Mouse (Mus musculus) intestine, postnatal 0 days (tissue): ENCODE data around the gene Hmx1. TPM values are rescaled to one million over a fixed set of nuclear protein-coding genes. Genes with fewer than 3 reads are reported as not detected.

Experiments used
- ATAC-seq: fragments of 200-750 bp; cut with Nextera tagmentation; 2 replicates; pipeline ENCODE4 v1.8.0; 2017; ENCODE audit warnings: mild to moderate bottlenecking, moderate TSS enrichment, moderate library complexity
- H3K27ac ChIP-seq: fragments of 300-500 bp; sonication (generic); 2 replicates; pipeline ENCODE4 v1.5.1; 2014; ENCODE audit warnings: mild to moderate bottlenecking, low read depth, low read length, moderate library complexity
- H3K27me3 ChIP-seq: fragments of 300-500 bp; sonication (generic); replicated peaks from 2 replicates; pipeline ENCODE4 v1.6.1; 2014; ENCODE audit warnings: low read length, mixed read lengths; ENCODE audit not compliant: control insufficient read depth, insufficient read depth
- H3K36me3 ChIP-seq: fragments of 300-500 bp; sonication (generic); 2 replicates; pipeline ENCODE4 v1.6.1; 2014; ENCODE audit warnings: mild to moderate bottlenecking, moderate library complexity; ENCODE audit not compliant: control insufficient read depth, insufficient read depth
- H3K4me1 ChIP-seq: fragments of 300-500 bp; sonication (generic); replicated peaks from 2 replicates; pipeline ENCODE4 v1.6.1; 2014; ENCODE audit warnings: antibody characterized with exemption, low read length, mixed read lengths; ENCODE audit not compliant: control insufficient read depth, insufficient read depth
- H3K4me2 ChIP-seq: fragments of 300-500 bp; sonication (generic); replicated peaks from 2 replicates; pipeline ENCODE4 v1.6.1; 2014; ENCODE audit warnings: low read depth, mild to moderate bottlenecking, moderate library complexity
- H3K4me3 ChIP-seq: fragments of 300-500 bp; sonication (generic); 2 replicates; pipeline ENCODE4 v1.5.1; 2014; ENCODE audit warnings: low read depth, low read length
- H3K9ac ChIP-seq: fragments of 300-500 bp; sonication (generic); 2 replicates; pipeline ENCODE4 v1.6.1; 2014; ENCODE audit warnings: mild to moderate bottlenecking, low read depth, low read length
- H3K9me3 ChIP-seq: fragments of 300-500 bp; sonication (generic); 2 replicates; pipeline ENCODE4 v1.6.1; 2016; ENCODE audit warnings: mixed run types; ENCODE audit not compliant: control insufficient read depth
- CTCF ChIP-seq: sonication (generic); IDR thresholded peaks from 2 replicates; pipeline ENCODE4 v1.5.1; 2016; ENCODE audit warnings: low read depth, mild to moderate bottlenecking, control low read depth, antibody characterized with exemption, moderate library complexity
- WGBS: fragments of 180-500 bp; shearing (Covaris S2); extraction: QIAGEN DNeasy Blood & Tissue Kit; methylation state at CpG from one replicate; pipeline ENCODE4 v1.1.7; 2014; 5-methylcytosine and 5-hydroxymethylcytosine counted together
- polyA plus RNA-seq: library from polyadenylated mRNA; unstranded; fragments of >200 nt; fragmentation: Nextera tagmentation; extraction: Ambion mirVana; gene quantifications from 2 replicates; pipeline ENCODE4 v1.2.1, GENCODE M21; 2015

Gene Hmx1
- polyA plus RNA-seq, 1 experiment from 2014 or later = not detected

DNA sequence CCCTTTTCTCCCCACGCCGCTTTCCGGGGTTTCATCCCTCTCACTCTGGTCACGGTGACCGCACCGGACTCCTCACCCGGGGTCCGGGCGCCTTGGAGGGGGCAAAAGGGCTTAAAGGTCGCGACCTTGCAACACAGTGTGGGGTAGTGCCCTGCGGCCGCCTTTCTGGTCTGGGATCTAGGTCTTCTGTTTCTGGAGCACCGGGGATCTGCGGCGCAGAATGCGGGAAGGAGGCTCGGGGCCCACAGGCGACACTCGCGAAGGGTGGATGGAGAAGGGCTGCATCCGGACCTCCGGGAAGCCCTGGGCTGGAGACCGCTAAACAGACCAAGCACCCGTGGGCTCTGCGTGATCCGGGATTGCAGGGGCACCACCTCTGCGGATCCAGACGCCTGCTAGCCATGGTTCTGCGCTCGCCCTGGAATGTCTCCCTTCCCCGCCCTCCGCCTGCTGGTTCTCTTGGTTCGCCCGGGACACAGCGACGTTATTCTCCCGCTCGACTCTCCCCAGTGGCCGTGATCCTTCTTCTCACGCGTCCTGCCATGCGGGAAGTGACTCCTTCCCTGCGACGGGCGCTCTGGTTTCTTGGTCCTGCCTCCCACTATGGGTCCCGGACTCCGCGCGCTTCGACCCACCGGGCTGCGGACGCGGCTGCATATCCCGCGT is 8.2 kb downstream of the Hmx1 start:
- TF ChIP-seq CTCF = no peak
- 0 out of 2 replicates have a peak overlapping the region, but pooled peaks have one; percentile 21 for H3K4me2 ChIP-seq
- WGBS = under 1% methylated on average over 57 of the region's 57 CpGs
- peaks cover 94% of the 10 kb centered on the region for H3K27me3 ChIP-seq
- H3K27ac ChIP-seq = no peak overlapping the region
- H3K9me3 ChIP-seq = no peaks in the 10 kb centered on the region
- no peak for ATAC-seq
- H3K36me3 ChIP-seq = no peaks in the 10 kb centered on the region
- no peak overlapping the region for H3K9ac ChIP-seq
- no peaks in the 10 kb centered on the region for H3K4me1 ChIP-seq
- H3K4me3 ChIP-seq = peak overlapping the region; percentile 18; the same call in 1 of the 2 replicates

DNA sequence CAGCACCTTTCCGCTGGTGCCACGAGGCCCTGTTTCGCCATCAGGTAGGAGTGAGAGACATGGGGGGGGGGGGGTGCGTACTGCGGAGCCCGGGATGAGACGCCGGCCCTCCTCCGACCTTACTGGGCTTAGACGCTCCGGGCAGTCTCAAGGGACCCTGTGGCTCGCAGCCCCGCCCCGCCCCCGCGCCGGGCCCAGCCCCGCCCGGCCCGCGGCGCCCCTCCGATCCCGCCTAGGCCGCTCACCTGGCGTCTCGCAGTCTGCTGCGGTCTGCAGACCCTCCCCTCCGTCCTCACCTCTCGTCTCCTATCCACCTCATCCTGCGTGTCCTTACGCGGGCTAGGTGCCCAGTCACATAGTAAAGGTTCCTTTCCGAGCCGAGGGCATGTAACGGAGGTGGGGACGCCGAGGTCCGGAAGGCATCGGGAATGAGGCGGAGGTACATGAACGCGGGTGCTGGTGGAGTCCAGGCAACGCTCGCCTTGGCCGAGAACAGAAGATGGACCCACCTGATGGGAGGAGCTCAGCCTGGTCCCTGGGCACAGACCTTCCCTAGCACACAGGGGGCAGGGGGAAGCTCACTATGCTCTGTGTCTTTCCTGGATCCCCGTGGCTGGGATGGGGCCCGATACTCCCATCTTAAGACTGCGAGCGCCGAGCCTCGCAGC is 8.9 kb downstream of the Hmx1 start:
- Histone ChIP-seq H3K4me2 (0 out of 2 replicates have a peak overlapping the region, but pooled peaks have one; percentile 21), H3K27ac (no peak overlapping the region), H3K4me1 (no peaks in the 10 kb centered on the region), H3K27me3 (peaks cover 92% of the 10 kb centered on the region), H3K4me3 (peak overlapping the region; percentile 18; the same call in 1 of the 2 replicates), H3K36me3 (no peaks in the 10 kb centered on the region), H3K9ac (no peak overlapping the region), H3K9me3 (no peaks in the 10 kb centered on the region)
- no peak for ATAC-seq
- WGBS = 2% methylated on average over 33 of the region's 52 CpGs
- TF ChIP-seq CTCF = no peak

DNA sequence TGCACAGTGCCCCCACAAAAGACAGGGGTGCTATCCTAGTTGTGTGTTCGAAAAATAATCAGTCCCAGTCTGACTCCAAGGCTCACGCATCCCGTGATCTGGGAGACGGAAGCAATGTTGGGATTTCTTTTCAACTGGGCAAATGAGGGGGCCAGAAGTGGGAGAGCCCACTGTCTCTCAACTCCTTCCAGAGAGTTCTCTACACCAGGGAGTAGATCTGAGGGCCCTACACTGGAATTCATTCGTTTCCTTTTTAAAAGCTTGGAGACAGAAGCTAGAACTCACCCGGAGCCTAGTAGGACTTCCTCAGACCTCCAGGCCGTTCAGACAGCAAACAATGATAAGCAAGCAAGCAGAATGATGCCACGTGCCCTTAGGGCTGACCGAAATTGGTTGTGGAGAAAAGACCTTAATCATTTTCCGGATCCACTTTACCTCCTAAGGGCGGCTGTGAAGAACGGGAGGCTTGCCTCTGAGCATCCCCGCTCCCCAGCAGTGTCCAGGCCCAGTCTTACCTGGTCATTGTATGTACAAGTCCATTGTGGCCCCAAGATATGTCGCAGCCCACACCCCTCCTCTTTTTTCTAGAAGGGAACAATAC is 9.5 kb downstream of the Hmx1 start:
- WGBS = 1% methylated on average over 14 of the region's 14 CpGs
- Histone ChIP-seq H3K9ac (no peak overlapping the region), H3K27ac (no peak overlapping the region), H3K4me2 (no peak overlapping the region), H3K36me3 (no peaks in the 10 kb centered on the region), H3K27me3 (peaks cover 89% of the 10 kb centered on the region), H3K4me1 (no peaks in the 10 kb centered on the region), H3K9me3 (no peaks in the 10 kb centered on the region), H3K4me3 (no peak overlapping the region)
- TF ChIP-seq CTCF = no peak
- no peak for ATAC-seq

DNA sequence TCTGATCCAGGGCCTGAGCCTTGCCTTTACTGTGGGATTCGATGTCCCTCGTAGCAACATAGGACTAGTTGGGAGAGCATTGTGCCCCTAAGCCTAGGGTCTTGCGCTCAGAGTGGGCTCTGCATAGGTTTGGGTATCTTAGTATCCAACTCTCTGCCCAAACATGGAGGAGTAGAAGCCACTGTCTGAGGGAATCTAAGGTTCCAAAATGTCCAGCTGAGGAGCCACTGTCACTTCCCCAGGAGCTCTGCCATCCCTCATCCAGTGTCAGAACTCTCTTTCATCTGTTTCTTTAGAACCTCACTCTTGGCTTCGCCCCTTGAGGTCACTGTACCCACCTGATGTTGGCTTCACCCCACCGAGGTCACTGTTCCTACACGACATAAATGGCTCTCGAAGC is 10.2 kb downstream of the Hmx1 start:
- H3K9me3 ChIP-seq = no peaks in the 10 kb centered on the region
- WGBS = 4% methylated on average over 7 of the region's 7 CpGs
- H3K27ac ChIP-seq = no peak overlapping the region
- peaks cover 86% of the 10 kb centered on the region for H3K27me3 ChIP-seq
- no peak overlapping the region for H3K4me2 ChIP-seq
- no peak for TF ChIP-seq CTCF
- H3K36me3 ChIP-seq = no peaks in the 10 kb centered on the region
- H3K4me3 ChIP-seq = no peak overlapping the region
- H3K4me1 ChIP-seq = no peaks in the 10 kb centered on the region
- no peak overlapping the region for H3K9ac ChIP-seq
- ATAC-seq = no peak

DNA sequence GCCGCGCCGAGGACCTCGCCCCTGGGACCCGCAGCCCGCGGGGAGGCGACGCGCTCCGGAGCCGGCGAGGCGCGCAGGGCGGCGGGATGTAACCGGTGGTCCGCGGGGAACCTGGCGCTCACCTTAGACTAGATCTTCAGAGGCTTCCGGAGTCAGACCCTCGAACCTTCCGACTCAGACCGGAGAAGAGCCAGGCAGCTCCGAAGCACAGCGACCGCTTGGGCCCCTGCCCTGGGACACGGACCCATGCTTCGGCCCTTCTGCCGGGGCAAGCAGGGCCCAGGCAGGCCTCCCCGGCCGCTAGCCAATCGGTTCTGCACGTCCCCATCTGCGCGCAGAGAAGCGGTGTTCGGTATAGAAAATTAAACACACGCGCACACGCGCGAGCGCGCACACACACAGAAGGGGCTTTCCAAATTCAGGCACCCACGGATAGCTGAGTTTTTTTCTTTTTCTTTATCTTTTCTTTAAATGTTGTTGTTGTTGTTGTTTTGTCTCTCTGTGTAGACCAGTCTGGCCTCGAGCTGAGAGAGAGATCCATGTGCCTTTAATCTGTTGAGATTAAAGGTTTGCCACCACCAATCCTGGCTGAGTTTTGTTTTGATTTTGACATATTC is 10.9 kb downstream of the Hmx1 start:
- H3K27ac ChIP-seq = no peak overlapping the region
- ATAC-seq = no peak
- H3K9ac ChIP-seq = no peak overlapping the region
- no peak overlapping the region for H3K4me3 ChIP-seq
- no peaks in the 10 kb centered on the region for H3K9me3 ChIP-seq
- H3K4me1 ChIP-seq = no peaks in the 10 kb centered on the region
- H3K4me2 ChIP-seq = no peak overlapping the region
- WGBS = 2% methylated on average over 48 of the region's 48 CpGs
- H3K36me3 ChIP-seq = no peaks in the 10 kb centered on the region
- no peak for TF ChIP-seq CTCF
- H3K27me3 ChIP-seq = peaks cover 81% of the 10 kb centered on the region

DNA sequence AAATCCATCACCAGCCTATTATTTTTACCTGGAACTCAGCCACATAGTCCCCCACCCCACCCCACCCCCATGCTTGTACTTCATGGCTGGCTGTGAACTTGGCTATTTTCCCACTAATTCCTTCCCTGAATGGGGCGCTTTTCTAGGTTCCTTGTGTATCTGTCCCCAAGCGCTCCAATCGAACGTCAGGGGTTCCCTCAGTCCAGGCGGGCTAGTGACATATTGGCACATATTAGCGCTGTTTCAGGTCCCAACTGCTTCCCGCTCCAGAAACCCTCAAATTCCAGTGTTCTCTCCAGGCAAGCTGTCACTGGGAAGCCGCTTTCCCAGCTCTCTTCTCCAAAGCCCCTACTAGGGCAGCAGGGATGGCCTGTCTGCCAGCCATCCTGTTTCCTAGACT is 12.3 kb downstream of the Hmx1 start:
- 2% methylated on average over 8 of the region's 8 CpGs for WGBS
- no peak overlapping the region for H3K4me3 ChIP-seq
- H3K4me2 ChIP-seq = no peak overlapping the region
- no peaks in the 10 kb centered on the region for H3K4me1 ChIP-seq
- peaks cover 69% of the 10 kb centered on the region for H3K27me3 ChIP-seq
- TF ChIP-seq CTCF = no peak
- no peak overlapping the region for H3K9ac ChIP-seq
- ATAC-seq = no peak
- H3K27ac ChIP-seq = no peak overlapping the region
- no peaks in the 10 kb centered on the region for H3K9me3 ChIP-seq
- no peaks in the 10 kb centered on the region for H3K36me3 ChIP-seq
